Mouse (Mus musculus) right cerebral cortex, adult 2 months (tissue): Measurements from ENCODE around the gene Mrps18a.
A peak's percentile ranks its signal among the peaks of the same experiment; 100 is the strongest.

Experiments
- DNase-seq, 2 experiments: peaks; one replicate each; pipeline ENCODE4 v3.0.0; 2021 to 2022; ENCODE audit warnings: low spot score in 2 of 2

Gene Mrps18a

GRCm38 (mm10) chr17:46110402-46111289 lies at the start of gene Mrps18a:
Mrps18a (plus strand) TSS chr17:46110986.
- DNase-seq, result peak; percentile 86 to 88

DNA sequence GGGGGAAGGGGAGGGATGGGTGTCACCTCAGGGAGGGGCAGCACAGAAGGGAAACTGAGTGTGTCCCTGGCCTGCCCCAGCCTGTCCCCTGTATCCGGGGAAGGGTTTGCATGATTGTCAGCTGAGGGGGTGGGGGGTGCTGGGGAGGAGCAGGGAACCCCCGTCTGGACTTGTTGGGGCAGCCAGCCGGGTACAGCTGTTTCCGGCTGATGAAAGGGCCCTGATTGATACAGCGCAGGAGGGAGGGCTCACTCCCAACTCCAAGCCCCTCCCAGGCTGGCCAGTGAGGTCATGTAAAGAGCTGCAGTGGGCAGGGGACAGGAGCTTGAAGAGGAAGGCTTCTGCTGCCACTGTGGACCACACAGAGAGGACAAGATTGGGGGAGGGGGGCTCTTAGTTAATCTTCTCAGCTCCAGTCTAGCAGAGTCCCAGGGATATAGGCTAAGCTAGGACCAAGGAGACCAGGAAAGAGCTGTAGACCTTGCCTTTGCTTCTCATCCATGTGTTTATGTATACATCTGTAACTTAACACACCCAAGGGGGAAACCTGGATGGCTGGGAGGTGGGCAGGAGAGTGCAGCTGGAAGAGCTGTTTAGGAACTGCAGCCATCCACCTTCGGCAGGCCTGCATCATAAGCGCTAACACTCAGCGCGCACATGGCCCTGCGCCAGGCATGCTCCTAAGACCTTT lies 47.4 kb upstream of the Mrps18a start:
- DNase-seq, result no peak

DNA sequence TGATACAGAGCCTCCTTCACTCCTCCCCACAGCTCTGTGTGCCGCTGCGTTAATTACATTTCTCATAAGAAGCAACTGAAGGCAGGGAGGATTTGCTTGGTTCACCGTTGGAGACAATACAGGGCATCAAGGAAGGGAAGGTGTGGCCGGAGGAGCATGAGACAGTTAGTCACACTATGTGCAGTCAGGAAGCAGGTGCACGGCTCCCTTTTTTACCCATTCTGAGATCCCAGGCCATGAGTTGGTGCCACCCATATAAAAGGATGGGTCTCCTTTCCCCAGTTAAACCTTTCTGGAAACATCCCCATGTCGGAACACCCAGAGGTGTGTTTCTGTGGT lies 46.8 kb upstream of the Mrps18a start:
- DNase-seq, result no peak

DNA sequence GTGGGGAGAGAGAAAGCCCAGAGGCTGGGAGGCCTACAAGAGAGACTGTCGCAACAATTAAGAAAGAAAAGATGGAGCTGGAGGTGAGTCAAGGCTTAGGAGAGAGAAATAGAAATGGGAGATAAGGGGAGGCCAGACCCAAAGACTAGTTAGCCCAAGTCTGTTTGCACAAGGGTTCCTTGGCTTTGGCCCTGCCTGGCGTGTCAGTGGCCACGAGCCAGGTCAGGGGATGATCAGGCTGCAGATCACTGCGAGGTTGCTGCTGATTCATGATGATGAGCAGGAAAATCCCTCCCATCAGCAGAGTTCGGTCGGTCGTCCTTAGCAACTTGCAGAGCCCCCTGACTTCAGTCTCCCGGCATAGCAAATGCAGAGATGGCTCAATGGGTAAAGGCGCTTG lies 40.7 kb upstream of the Mrps18a start:
- no peak for DNase-seq

DNA sequence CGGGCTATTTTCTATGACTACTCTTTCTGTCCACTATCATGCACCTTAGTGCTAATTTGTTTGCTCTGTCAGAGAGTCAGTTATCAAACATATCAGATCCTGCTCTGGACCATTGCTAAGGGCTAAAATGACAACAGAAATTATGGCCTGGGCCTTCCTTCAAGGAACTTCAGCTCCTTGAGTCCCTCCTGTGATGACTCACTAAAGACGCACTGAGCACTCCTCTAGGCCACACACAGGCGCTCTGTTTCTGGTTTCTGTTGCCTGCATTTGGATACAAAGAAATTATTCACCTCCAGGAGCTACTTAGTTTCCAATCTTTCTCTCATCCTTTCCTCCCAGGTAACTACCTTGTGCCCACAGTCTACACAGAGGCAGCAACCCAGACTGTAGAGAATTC lies 39.3 kb upstream of the Mrps18a start:
- no peak for DNase-seq

DNA sequence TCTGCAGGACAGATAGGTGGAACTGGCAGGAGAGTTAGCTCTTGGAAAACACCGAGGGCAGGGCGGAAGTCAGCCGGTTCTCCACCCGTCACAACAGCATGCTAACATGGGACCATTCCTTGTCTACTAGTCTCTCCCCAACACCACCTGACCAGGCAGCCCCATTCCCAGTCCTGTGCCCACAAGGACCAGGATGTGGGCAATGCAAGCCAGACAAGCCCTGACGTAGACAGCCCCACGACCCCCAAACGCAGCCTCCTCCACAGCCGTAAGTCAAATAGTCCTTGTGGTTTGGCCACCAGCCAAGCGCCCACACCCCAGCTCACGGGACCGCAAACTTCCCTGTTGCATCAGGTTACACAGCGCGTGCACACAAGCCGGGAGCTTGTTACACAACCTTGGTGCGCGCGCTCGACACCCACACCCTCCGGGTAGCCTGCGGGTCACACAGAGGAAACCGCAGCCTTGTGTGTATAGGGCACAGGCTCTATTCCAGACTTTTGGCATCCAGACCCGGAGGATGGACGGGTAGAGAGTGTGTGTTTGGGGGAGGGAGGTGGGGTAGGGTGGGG lies 37.0 kb upstream of the Mrps18a start:
- DNase-seq, result peak; percentile 6 to 15

DNA sequence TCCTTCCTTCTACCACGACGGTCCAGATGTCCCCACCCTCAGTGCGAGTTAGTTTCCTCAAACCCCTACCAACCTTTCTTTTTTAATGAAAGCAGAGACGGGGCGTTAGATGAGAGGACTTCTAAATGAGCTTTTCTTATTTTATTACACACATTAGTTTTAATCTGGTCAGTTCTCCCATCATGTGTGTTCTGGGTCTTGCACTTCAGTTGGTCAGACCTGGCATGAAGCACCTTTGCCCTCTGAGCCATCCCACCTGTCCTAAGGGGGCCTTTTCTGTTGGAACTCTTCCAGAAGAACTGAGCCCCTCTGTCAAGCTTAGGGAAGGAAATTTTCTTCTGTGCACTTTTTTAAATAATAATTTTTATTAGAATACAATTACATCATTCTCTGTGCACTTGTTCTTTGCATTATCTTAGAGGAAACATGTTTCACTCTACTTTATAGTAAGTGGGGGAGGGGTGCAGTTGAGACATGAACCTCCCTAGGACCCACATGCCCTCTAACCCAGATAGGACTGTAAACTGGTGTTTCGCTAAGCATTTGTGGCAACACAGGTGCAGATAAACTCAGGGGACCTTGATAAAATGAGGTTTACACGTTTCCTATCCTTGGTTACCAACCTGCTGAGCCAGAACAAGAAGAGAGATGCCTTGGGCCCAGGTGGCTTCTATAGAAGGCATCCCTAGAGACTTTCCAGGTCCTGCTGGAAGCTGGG lies 36.2 kb upstream of the Mrps18a start:
- DNase-seq, result no peak

DNA sequence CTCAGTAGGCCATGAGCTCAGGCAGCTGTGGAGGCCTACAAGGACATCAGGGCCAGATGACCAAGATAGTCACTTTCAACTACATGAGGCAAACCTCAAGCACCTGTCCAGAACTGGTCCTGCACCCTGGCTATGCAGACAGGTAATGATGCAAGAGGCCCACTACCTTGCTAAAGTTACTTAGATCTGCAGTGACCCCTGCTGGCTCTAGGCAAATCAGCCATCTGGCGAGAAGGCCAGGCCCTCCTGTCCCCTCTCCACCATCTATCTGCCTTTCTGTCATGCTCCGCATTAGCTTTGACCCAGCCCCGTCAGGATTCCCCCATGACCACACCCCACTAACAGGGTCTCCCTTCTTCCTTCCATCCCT lies 35.7 kb upstream of the Mrps18a start:
- DNase-seq, result no peak

DNA sequence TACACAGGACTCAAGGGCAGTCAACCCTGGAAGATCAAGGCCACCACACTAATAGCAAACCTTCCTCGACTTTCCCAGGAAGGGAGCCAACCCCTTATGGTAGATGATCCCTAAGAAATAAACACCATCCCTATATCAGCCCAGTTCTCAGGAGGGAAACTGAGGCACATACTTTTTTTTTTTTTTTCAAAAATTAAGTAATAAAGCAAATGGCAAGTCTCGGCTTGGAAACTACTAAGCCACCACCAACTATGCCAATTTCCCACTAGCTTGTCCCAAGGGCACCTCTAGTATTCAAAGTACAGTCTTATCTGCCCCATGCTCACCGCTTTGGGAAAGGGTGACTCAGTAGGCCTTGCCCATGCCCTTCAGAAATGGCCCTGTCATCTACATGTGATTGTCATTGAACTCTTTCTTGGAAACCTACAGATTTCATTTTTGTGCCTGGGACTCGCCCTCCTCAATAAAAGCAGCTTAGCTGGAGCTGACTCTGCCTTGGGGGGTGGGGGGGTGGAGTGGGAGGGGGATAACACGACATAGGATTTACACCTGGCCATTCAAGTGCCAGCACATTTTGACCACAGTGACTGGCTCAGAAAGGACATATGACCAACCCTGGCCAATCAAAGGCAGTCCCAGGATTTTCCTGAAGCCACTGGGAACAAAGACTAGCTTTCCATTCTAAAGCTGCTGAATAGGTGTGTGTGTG lies 35.1 kb upstream of the Mrps18a start:
- DNase-seq, result no peak

DNA sequence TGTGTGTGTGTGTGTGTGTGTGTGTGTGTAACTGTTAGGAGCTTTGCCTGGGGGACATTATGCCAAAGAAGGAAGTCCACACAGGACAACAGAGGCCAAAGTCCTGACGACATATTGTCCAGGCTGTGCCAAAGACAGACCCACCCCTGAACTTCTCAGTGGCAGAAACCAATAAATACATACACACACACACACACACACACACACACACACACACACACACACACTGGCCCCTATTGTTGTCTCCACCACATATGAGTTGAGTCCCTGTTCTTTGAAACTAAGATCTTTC lies 34.6 kb upstream of the Mrps18a start:
- DNase-seq, result no peak

DNA sequence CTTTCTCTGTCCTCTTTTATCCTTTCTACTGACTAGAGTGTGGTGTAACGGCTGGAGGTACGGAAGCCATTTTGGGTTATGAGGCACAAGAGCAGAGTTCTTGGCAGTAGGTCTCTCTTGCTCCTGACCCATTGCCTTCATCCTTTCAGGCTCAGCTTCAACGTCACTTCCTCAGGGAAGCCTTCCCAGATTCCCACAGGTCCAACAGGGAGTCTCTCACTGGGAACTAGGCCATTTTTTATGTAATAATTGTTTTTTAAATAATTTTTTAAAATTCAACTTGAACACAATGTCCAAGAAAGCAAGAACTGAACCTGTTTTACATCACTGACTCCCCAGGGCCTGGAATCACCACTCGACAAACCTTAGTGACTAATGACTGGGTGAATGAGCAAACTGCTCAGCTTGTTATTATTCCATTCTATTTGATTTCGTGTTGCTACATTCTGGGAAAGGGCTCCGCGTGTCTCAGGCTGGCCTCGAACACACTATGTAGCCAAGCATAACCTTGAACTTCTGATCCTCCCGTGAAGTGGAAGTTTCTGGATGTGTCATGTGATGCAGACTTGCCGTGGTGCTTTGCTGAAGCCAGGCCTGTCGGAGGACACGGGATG lies 32.8 kb upstream of the Mrps18a start:
- DNase-seq, result no peak

DNA sequence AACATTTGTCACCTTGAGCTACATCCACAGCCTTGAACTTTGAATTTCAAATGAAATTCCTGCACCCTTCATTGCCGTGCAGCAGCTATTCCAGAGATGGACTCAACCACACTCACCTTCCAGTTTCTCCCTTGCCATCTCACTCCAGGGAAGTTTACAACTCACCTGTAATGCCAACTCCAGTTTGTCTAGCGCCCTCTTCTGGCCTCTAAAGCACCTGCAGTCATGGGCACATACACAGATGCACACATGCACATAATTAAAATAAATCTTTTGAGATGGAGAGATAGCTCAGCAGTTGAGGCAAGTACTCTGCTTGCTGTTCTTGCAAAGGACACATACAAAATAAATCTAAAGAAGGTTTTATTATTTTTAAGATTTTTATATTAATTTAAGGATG lies 31.7 kb upstream of the Mrps18a start:
- no peak for DNase-seq

DNA sequence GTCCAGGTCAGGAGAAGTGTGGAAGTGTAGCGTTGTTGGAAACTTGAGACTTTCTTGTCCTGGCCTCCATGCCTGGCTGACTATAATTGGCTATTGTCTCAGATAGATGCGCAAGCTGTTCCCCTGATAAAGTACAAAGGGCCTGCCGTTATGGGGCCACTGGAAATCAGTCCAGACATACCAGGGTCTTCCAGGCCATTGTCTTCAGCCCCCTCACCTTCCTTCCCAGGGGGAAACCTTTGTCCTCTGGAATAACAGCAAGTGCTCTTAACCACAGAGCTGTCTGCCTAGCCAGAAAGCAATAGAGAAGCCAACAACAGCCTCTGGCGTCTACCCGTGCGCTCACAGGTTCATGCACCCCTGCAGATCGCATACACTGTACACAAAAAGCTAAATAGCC lies 30.4 kb upstream of the Mrps18a start:
- no peak for DNase-seq

GRCm38 (mm10) chr17:46081042-46081441 lies 29.7 kb upstream of the Mrps18a start:
- no peak for DNase-seq

- DNase-seq, result no peak
Observed at GRCm38 (mm10) chr17:46081657-46082056, 29.1 kb upstream of the Mrps18a start.

DNA sequence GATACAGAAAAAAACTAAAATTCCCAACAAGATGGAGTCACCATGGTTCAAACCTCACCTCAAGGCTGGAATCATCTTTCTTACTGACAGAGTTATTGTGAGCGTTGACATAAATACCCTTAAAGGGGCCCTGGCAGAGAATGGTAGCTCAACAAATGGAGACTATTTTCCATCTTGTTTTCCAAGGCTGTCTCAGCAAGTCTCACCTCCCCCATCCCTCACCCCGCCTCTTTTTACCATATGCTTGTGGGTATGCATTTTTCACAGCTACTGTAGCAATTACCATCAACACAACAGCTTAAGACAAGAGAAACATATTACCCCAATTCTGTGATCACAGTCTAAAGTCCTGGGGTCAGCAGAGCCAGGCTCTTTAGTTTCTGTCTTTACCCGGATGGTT lies 27.4 kb upstream of the Mrps18a start:
- DNase-seq, result no peak

GRCm38 (mm10) chr17:46084091-46084501 lies 26.7 kb upstream of the Mrps18a start:
- DNase-seq, result peak; percentile 60 to 61

DNA sequence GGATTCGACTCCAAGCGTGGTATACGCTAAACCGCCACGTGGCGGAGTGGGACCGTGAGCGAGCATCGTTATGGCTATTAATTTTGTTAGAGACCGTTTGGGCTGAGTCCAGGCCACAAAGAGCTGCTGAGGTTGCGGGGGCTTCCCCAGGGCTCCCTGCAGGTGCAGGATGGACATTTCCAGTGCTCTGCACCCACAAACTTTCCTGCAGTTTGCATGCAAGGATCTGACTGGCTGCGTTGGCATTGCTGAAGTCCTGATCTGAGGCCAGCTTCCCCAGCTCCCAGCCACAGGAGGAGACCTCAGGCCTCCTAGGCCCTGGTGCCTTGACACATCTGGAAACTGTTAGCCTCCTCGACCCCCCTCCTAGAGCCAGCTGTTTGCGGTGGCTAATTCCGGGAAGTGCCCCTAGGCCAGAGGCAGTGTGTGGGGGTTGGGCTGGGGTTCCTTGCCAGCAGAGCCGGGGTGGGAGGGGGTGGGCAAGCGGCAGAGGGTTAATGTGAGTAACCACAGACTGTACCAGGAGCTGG lies 24.4 kb upstream of the Mrps18a start:
- DNase-seq, result no peak

DNA sequence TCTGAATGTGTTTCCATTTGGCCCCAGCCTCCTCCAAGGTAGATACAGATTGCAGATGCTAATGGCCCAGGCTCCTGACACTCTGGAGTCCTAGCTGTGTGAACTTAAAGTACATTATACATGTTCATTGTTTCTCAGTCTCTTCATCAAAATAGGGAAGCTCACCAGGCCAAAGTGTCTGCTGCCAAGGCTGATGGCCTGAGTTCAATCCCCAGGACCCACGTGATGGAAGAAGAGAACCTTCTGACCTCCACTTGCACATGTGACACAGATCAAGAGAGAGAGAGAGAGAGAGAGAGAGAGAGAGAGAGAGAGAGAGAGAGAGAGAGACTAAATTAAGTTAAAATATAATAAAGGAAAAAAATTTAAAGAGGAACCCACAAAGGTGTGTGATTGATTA lies 19.4 kb upstream of the Mrps18a start:
- no peak for DNase-seq

DNA sequence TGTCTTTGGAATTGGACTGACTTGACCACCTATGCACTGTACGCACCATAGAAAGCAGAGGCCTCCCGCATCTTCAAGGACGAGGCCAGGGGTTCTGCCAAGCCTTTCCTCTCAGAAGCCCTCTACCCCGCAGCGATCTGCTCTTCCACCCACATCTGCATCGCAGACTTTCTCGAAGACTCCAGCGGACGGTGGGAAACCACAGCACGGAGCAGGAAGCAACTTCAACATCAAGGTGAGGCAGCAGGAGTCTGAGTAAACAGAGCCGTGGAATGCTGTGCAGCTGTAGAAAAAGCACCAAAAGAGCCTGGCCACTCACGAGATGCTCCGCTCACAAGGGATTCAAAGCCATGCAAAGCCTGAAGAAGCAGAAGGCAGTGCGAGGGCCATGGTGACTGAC lies 18.9 kb upstream of the Mrps18a start:
- DNase-seq, result no peak

DNA sequence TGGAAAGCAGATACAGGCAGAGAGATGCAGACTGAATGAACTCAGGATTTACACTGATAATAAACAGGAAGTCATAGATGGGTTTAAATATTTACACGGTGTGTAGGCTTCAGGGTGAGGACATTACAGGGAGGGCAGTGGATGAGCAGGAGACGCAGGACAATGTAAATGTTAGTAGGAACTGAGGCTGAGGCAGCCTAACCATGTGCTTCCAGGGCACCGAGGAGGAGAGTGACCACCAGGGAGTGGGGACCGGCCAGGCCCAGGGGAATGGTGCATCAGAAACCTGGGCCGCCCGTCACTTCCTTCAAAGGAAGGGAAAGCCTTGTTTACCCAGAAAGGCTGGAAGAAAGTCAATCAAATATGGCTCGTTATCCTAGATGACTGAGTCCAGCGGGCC lies 12.3 kb upstream of the Mrps18a start:
- DNase-seq, result no peak
